Mouse (Mus musculus) stomach, embryonic 14.5 days (tissue): ENCODE measurements around the gene Fscn1. TPM values are rescaled to one million over a fixed set of nuclear protein-coding genes. Genes with fewer than 3 reads are reported as not detected.
A peak's percentile ranks its signal among the peaks of the same experiment; 100 is the strongest.

Experiments used
- ATAC-seq: fragments of 200-750 bp; cut with Nextera tagmentation; 2 replicates; pipeline ENCODE4 v1.8.0; 2017; ENCODE audit warnings: low read depth, moderate TSS enrichment; ENCODE audit not compliant: insufficient number of reproducible peaks, insufficient read depth, low FRiP score
- H3K27ac ChIP-seq: fragments of 300-500 bp; sonication (generic); 2 replicates; pipeline ENCODE4 v1.5.1; 2014; ENCODE audit warnings: mild to moderate bottlenecking, low read length, moderate library complexity, mixed read lengths
- H3K27me3 ChIP-seq: fragments of 300-500 bp; sonication (generic); 2 replicates; pipeline ENCODE4 v1.6.1; 2014; ENCODE audit warnings: low read length, control low read depth, mixed read lengths; ENCODE audit not compliant: control insufficient read depth, insufficient read depth
- H3K36me3 ChIP-seq: fragments of 300-500 bp; sonication (generic); 2 replicates; pipeline ENCODE4 v1.6.1; 2014; ENCODE audit warnings: mild to moderate bottlenecking, control low read depth, low read length, moderate library complexity, mixed read lengths; ENCODE audit not compliant: control insufficient read depth, insufficient read depth
- H3K4me1 ChIP-seq: fragments of 300-500 bp; sonication (generic); 2 replicates; pipeline ENCODE4 v1.6.1; 2014; ENCODE audit warnings: low read length, control low read depth, mixed read lengths; ENCODE audit not compliant: control insufficient read depth, insufficient read depth
- H3K4me2 ChIP-seq: fragments of 300-500 bp; sonication (generic); replicated peaks from 2 replicates; pipeline ENCODE4 v1.6.1; 2014; ENCODE audit warnings: low read depth, low read length, control low read depth
- H3K4me3 ChIP-seq: fragments of 300-500 bp; sonication (generic); 2 replicates; pipeline ENCODE4 v1.5.1; 2014; ENCODE audit warnings: low read depth, low read length, control low read depth
- H3K9ac ChIP-seq: fragments of 300-500 bp; sonication (generic); replicated peaks from 2 replicates; pipeline ENCODE4 v1.6.1; 2014; ENCODE audit warnings: low read depth, mild to moderate bottlenecking, control low read depth, low read length, moderate library complexity, mixed read lengths
- H3K9me3 ChIP-seq: fragments of 300-500 bp; sonication (generic); 2 replicates; pipeline ENCODE4 v1.6.1; 2016; ENCODE audit warnings: low read depth, low read length, control low read depth; ENCODE audit not compliant: control insufficient read depth
- WGBS: fragments of 180-500 bp; shearing (Covaris S2); extraction: QIAGEN DNeasy Blood & Tissue Kit; methylation state at CpG from one replicate; pipeline ENCODE4 v1.1.7; 2014; 5-methylcytosine and 5-hydroxymethylcytosine counted together
- polyA plus RNA-seq: library from polyadenylated mRNA; unstranded; fragments of >200 nt; fragmentation: Nextera tagmentation; extraction: Ambion mirVana; gene quantifications from 2 replicates; pipeline ENCODE4 v1.2.1, GENCODE M21; 2014

Gene Fscn1
- polyA plus RNA-seq, 1 experiment from 2014 or later, result 251 TPM

- Histone ChIP-seq H3K4me3 (no peak overlapping the region), H3K36me3 (no peaks in the 10 kb centered on the region), H3K4me2 (no peak overlapping the region), H3K9me3 (no peaks in the 10 kb centered on the region), H3K9ac (no peak overlapping the region), H3K27ac (no peak overlapping the region; the same call in 1 of the 2 replicates), H3K27me3 (no peaks in the 10 kb centered on the region), H3K4me1 (no peaks in the 10 kb centered on the region)
- ATAC-seq, result peak; percentile 67; the same call in 1 of the 2 replicates
- 57% methylated on average over 8 of the region's 8 CpGs for WGBS
Observed at GRCm38 (mm10) chr5:142944979-142945682, 15.0 kb upstream of the Fscn1 start.

- WGBS, result 62% methylated on average over 7 of the region's 7 CpGs
- no peak overlapping the region for H3K4me2 ChIP-seq
- no peak for ATAC-seq
Observed at GRCm38 (mm10) chr5:142947460-142947859, 12.7 kb upstream of the Fscn1 start.

GRCm38 (mm10) chr5:142949580-142949979 is 10.6 kb upstream of the Fscn1 start:
- no peaks in the 10 kb centered on the region for H3K27me3 ChIP-seq
- 39% methylated on average over 6 of the region's 6 CpGs for WGBS
- no peak overlapping the region for H3K4me3 ChIP-seq
- H3K36me3 ChIP-seq, result no peaks in the 10 kb centered on the region
- no peak for ATAC-seq
- no peak overlapping the region; the same call in 1 of the 2 replicates for H3K27ac ChIP-seq
- no peak overlapping the region for H3K4me2 ChIP-seq
- no peaks in the 10 kb centered on the region for H3K9me3 ChIP-seq
- H3K9ac ChIP-seq, result no peak overlapping the region
- H3K4me1 ChIP-seq, result no peaks in the 10 kb centered on the region

More at GRCm38 (mm10) chr5:142947460-142947859, 12.7 kb upstream of the Fscn1 start:
- Histone ChIP-seq H3K27ac (no peak overlapping the region), H3K27me3 (no peaks in the 10 kb centered on the region), H3K9me3 (no peaks in the 10 kb centered on the region), H3K9ac (no peak overlapping the region), H3K36me3 (no peaks in the 10 kb centered on the region), H3K4me3 (no peak overlapping the region), H3K4me1 (no peaks in the 10 kb centered on the region)

GRCm38 (mm10) chr5:142950405-142950804 is 9.7 kb upstream of the Fscn1 start:
- Histone ChIP-seq H3K4me2 (no peak overlapping the region), H3K36me3 (no peaks in the 10 kb centered on the region), H3K27ac (no peak overlapping the region), H3K4me3 (no peak overlapping the region), H3K9ac (no peak overlapping the region), H3K27me3 (no peaks in the 10 kb centered on the region), H3K9me3 (no peaks in the 10 kb centered on the region), H3K4me1 (no peaks in the 10 kb centered on the region)
- 89% methylated on average over 6 of the region's 6 CpGs for WGBS
- ATAC-seq, result no peak

GRCm38 (mm10) chr5:142953641-142954040 is 6.5 kb upstream of the Fscn1 start:
- ATAC-seq, result no peak

GRCm38 (mm10) chr5:142956956-142957703 is 3.0 kb upstream of the Fscn1 start:
- WGBS, result 61% methylated on average over 6 of the region's 6 CpGs
- ATAC-seq, result no peak
- peaks cover 5% of the 10 kb centered on the region; the same call in 1 of the 2 replicates for H3K4me1 ChIP-seq
- H3K4me3 ChIP-seq, result no peak overlapping the region
- H3K9ac ChIP-seq, result no peak overlapping the region
- H3K27me3 ChIP-seq, result no peaks in the 10 kb centered on the region
- no peaks in the 10 kb centered on the region for H3K9me3 ChIP-seq
- H3K4me2 ChIP-seq, result no peak overlapping the region
- H3K36me3 ChIP-seq, result no peaks in the 10 kb centered on the region
- no peak overlapping the region for H3K27ac ChIP-seq

More at GRCm38 (mm10) chr5:142953641-142954040, 6.5 kb upstream of the Fscn1 start:
- H3K4me1 ChIP-seq, result no peaks in the 10 kb centered on the region
- no peaks in the 10 kb centered on the region for H3K36me3 ChIP-seq
- H3K4me2 ChIP-seq, result no peak overlapping the region
- H3K27me3 ChIP-seq, result no peaks in the 10 kb centered on the region
- no peak overlapping the region for H3K4me3 ChIP-seq
- 77% methylated on average over 3 of the region's 3 CpGs for WGBS
- H3K27ac ChIP-seq, result no peak overlapping the region
- no peak overlapping the region for H3K9ac ChIP-seq
- H3K9me3 ChIP-seq, result no peaks in the 10 kb centered on the region

- WGBS, result 79% methylated on average over 14 of the region's 14 CpGs
Observed at GRCm38 (mm10) chr5:142958464-142958863, 1.7 kb upstream of the Fscn1 start.

GRCm38 (mm10) chr5:142959156-142959555 is 987 bp upstream of the Fscn1 start:
- Histone ChIP-seq H3K9me3 (no peaks in the 10 kb centered on the region), H3K9ac (no peak overlapping the region), H3K4me1 (peaks cover 13% of the 10 kb centered on the region), H3K36me3 (no peaks in the 10 kb centered on the region), H3K4me2 (no peak overlapping the region), H3K27me3 (no peaks in the 10 kb centered on the region), H3K4me3 (peak overlapping the region; percentile 95; the same call in 1 of the 2 replicates), H3K27ac (no peak overlapping the region; the same call in none of the 2 replicates)
- 87% methylated on average over 4 of the region's 4 CpGs for WGBS
- no peak for ATAC-seq

More at GRCm38 (mm10) chr5:142958464-142958863, 1.7 kb upstream of the Fscn1 start:
- no peak overlapping the region for H3K9ac ChIP-seq
- no peak overlapping the region for H3K27ac ChIP-seq
- H3K36me3 ChIP-seq, result no peaks in the 10 kb centered on the region
- H3K27me3 ChIP-seq, result no peaks in the 10 kb centered on the region
- H3K9me3 ChIP-seq, result no peaks in the 10 kb centered on the region
- peaks cover 6% of the 10 kb centered on the region; the same call in 1 of the 2 replicates for H3K4me1 ChIP-seq
- H3K4me2 ChIP-seq, result no peak overlapping the region
- no peak for ATAC-seq
- H3K4me3 ChIP-seq, result no peak overlapping the region
